Mouse (Mus musculus) heart, postnatal 0 days (tissue): ENCODE data around the gene Iqcg. TPM values are rescaled to one million over a fixed set of nuclear protein-coding genes. Genes with fewer than 3 reads are reported as not detected.

Experiments
- ATAC-seq: fragments of 200-750 bp; cut with Nextera tagmentation; 2 replicates; pipeline ENCODE4 v1.8.0; 2017; ENCODE audit warnings: low read depth, moderate number of reproducible peaks, moderate library complexity; ENCODE audit not compliant: insufficient read depth
- DNase-seq: peaks from one replicate; pipeline ENCODE4 v3.0.0-alpha.2; 2016; ENCODE audit warnings: low spot score
- H3K27ac ChIP-seq: fragments of 300-500 bp; sonication (generic); 2 replicates; pipeline ENCODE4 v1.5.1; 2014; ENCODE audit warnings: low read depth, mild to moderate bottlenecking
- H3K27me3 ChIP-seq: fragments of 300-500 bp; sonication (generic); 2 replicates; pipeline ENCODE4 v1.6.1; 2014; ENCODE audit warnings: low read length, mixed read lengths; ENCODE audit not compliant: control insufficient read depth, insufficient read depth
- H3K36me3 ChIP-seq: fragments of 300-500 bp; sonication (generic); replicated peaks from 2 replicates; pipeline ENCODE4 v1.6.1; 2014; ENCODE audit warnings: low read length, mixed read lengths; ENCODE audit not compliant: control insufficient read depth, insufficient read depth
- H3K4me1 ChIP-seq: fragments of 300-500 bp; sonication (generic); 2 replicates; pipeline ENCODE4 v1.6.1; 2014; ENCODE audit warnings: antibody characterized with exemption; ENCODE audit not compliant: control insufficient read depth, insufficient read depth
- H3K4me2 ChIP-seq: fragments of 300-500 bp; sonication (generic); 2 replicates; pipeline ENCODE4 v1.6.1; 2014; ENCODE audit warnings: low read depth, mild to moderate bottlenecking, low read length, moderate library complexity
- H3K4me3 ChIP-seq: fragments of 300-500 bp; sonication (generic); 2 replicates; pipeline ENCODE4 v1.5.1; 2014; ENCODE audit warnings: low read depth, low read length
- H3K9ac ChIP-seq: fragments of 300-500 bp; sonication (generic); replicated peaks from 2 replicates; pipeline ENCODE4 v1.6.1; 2014; ENCODE audit warnings: low read depth, low read length, mixed read lengths
- H3K9me3 ChIP-seq: fragments of 300-500 bp; sonication (generic); replicated peaks from 2 replicates; pipeline ENCODE4 v1.6.1; 2016; ENCODE audit warnings: low read length; ENCODE audit not compliant: control insufficient read depth
- CTCF ChIP-seq: IDR thresholded peaks from 2 replicates; pipeline ENCODE4 v1.5.1; 2016; ENCODE audit warnings: antibody characterized with exemption, control low read depth, low read depth
- EP300 ChIP-seq: IDR thresholded peaks from 2 replicates; pipeline ENCODE4 v1.6.1; 2016; ENCODE audit warnings: antibody characterized with exemption, low read depth
- WGBS: fragments of 180-500 bp; shearing (Covaris S2); extraction: QIAGEN DNeasy Blood & Tissue Kit; methylation state at CpG from one replicate; pipeline ENCODE4 v1.1.7; 2014; 5-methylcytosine and 5-hydroxymethylcytosine counted together
- polyA plus RNA-seq: library from polyadenylated mRNA; unstranded; fragments of >200 nt; fragmentation: Nextera tagmentation; extraction: Ambion mirVana; gene quantifications from 2 replicates; pipeline ENCODE4 v1.2.1, GENCODE M21; 2015
- total RNA-seq: library from RNA; depleted of rRNA; stranded (reverse); fragments of >200 nt; gene quantifications from 2 replicates; pipeline ENCODE4 v1.2.3, GENCODE M21; 2014; ENCODE audit warnings: low replicate concordance; rRNA removed

Gene Iqcg
- total RNA-seq, result 0.23 TPM in 1 of 2 replicates, not detected in the other
- 0.83 and 1.4 TPM in 2 replicates for polyA plus RNA-seq

DNA sequence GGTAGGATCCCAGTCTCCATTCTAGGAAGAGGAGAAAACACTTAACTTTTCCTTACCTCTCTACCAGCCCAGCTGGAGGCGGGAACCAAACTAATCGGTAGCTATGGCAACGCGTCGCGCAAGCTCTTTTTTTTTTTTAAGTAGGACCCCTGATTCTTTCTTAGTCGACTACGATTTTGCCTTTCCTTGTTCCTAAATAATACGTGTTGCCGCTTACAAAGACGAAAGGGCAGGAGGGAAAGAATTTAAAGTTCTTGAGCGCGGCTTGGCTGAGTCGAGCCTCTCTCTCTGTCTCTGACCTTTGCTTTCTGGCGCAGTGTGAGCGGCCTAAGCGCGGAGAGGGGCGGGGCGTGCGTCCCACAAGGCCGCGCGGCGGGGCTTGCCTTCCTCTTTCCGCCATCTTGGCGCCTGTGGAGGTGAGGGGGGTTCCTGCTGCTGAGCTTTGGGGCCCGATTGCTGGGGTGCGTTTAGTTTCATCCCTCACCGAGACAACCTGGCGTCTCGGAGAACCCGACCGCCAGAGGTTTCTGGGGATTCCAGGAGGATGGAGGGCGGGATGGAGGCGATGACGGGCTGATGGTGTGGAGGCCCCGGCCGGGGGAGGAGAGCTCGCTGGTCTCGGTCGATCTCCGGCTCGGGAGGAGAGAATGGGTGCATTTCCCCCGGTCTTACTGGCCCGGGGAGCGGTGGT is at the start of gene Iqcg, which contains the start of gene Rpl35a:
Gene Iqcg (minus strand): TSS at position 124 of the 691 bp plus-strand sequence.
Gene Rpl35a (plus strand): TSS at position 359 of the 691 bp plus-strand sequence.
- Histone ChIP-seq H3K9me3 (no peaks in the 10 kb centered on the region), H3K4me2 (peak within 1 kb of the TSS; percentile 78), H3K4me1 (peaks cover 9% of the 10 kb centered on the region), H3K4me3 (peak within 1 kb of the TSS; percentile 91), H3K27ac (peak within 1 kb of the TSS; percentile 91), H3K9ac (peak within 1 kb of the TSS; percentile 93), H3K27me3 (no peaks in the 10 kb centered on the region), H3K36me3 (peaks cover 31% of the 10 kb centered on the region)
- DNase-seq, result peak; percentile 94
- TF ChIP-seq EP300 (peak; percentile 93), CTCF (no peak)
- under 1% methylated on average over 46 of the region's 47 CpGs for whole genome bisulfite sequencing
- peak; percentile 93 for ATAC-seq

DNA sequence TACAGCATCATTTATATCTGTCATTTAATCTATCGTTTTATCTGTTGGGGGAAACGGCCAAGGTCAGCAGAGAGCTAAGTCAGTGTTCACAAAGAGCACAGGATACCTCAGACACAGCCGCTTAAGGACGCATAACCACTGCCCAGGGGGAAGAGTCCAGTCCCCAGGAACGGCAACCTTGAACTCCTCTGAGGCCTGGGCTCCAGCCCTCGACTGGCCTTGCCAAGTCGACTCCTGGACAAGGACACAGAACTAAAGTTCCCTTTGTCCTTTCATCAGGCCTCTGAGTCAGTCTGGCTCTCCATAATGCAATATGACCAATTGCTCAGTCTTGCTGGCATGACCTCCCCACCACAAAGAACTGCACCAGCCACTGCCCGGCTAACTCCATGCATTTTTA is 29.6 kb upstream of the Iqcg start:
- TF ChIP-seq EP300, result no peak
- TF ChIP-seq CTCF, result no peak
- H3K36me3 ChIP-seq, result peaks cover 23% of the 10 kb centered on the region; the same call in 1 of the 2 replicates
- DNase-seq (no peak), ATAC-seq (no peak)
- H3K4me3 ChIP-seq, result no peak overlapping the region
- H3K4me1 ChIP-seq, result no peaks in the 10 kb centered on the region
- no peaks in the 10 kb centered on the region for H3K9me3 ChIP-seq
- H3K4me2 ChIP-seq, result no peak overlapping the region
- no peak overlapping the region for H3K27ac ChIP-seq
- 72% methylated on average over 8 of the region's 8 CpGs for WGBS
- H3K9ac ChIP-seq, result no peak overlapping the region
- H3K27me3 ChIP-seq, result no peaks in the 10 kb centered on the region

DNA sequence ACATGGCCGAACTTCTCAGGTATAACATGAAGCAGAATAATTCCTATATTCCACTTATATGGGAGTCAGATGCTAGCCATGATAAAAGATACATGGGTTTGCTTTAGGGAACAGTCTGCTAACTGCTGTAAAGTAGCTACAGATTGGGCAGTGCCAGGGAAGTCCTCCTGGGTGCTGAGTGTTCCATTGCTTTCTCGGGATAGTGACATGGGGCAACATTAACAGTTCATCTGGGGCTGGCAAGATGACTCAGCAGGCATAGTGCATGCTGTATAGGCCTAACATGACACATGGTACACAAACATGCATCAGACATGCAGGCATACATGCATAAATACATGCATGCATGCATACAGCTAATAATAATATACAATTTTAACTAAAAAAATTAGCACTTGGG is 28.0 kb upstream of the Iqcg start:
- ATAC-seq, result no peak

DNA sequence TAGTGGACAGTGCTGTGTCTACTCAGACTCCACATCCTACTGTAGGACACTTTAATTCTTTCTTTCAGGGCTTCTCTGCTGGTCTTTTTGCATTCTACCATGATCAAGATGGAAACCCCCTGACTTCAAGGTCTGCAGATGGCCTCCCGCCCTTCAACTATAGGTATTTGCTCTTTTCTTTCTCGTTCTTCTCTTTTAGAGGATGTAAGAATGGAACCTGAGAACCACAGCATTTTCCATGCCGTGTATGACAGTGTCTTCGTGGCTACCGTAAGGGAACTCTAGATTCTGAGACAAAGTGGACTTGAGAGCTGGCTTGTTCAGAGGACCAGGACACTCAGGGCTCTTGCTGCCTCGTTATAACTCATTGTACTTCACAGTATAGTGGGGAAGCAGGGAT is 26.9 kb upstream of the Iqcg start:
- TF ChIP-seq CTCF (no peak), EP300 (no peak)
- ATAC-seq, result no peak
- H3K4me1 ChIP-seq, result no peaks in the 10 kb centered on the region
- no peaks in the 10 kb centered on the region for H3K27me3 ChIP-seq
- no peaks in the 10 kb centered on the region for H3K9me3 ChIP-seq
- no peak overlapping the region for H3K9ac ChIP-seq
- 85% methylated on average over 6 of the region's 6 CpGs for WGBS
- no peak overlapping the region for H3K4me3 ChIP-seq
- 0 out of 2 replicates have a peak, but pooled peaks cover 13% of the 10 kb centered on the region for H3K36me3 ChIP-seq
- no peak overlapping the region for H3K4me2 ChIP-seq
- no peak for DNase-seq
- H3K27ac ChIP-seq, result no peak overlapping the region

More for the DNA sequence above, 28.0 kb upstream of the Iqcg start:
- no peak overlapping the region for H3K27ac ChIP-seq
- H3K27me3 ChIP-seq, result no peaks in the 10 kb centered on the region
- H3K9me3 ChIP-seq, result no peaks in the 10 kb centered on the region
- no peak overlapping the region for H3K4me2 ChIP-seq
- TF ChIP-seq CTCF (no peak), EP300 (no peak)
- 77% methylated on average over 2 of the region's 2 CpGs for WGBS
- DNase-seq, result no peak
- 0 out of 2 replicates have a peak, but pooled peaks cover 16% of the 10 kb centered on the region for H3K36me3 ChIP-seq
- no peaks in the 10 kb centered on the region for H3K4me1 ChIP-seq
- H3K9ac ChIP-seq, result no peak overlapping the region
- H3K4me3 ChIP-seq, result no peak overlapping the region

DNA sequence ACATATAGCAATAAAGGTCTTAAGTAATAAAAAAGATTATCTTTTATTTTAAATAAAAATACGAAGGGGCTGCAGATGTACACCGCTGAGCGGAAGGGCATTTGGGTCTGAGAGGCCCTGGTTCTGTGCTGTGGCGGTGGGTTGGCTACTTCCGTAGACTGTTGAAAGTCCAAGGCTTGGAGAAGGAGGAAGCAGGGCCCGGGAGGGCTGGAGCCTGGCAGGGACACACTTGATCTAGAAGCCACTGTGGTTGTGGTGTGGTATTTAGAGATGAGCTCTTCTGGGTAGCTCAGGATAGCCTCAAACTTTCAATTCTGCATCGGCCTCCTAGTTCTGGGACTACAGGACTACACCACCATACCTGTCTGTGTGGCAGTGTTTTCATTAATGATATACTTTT is 24.0 kb upstream of the Iqcg start:
- ATAC-seq (no peak), DNase-seq (no peak)
- Histone ChIP-seq H3K27me3 (no peaks in the 10 kb centered on the region), H3K9ac (no peak overlapping the region), H3K4me1 (no peaks in the 10 kb centered on the region), H3K4me3 (no peak overlapping the region), H3K9me3 (no peaks in the 10 kb centered on the region), H3K27ac (no peak overlapping the region), H3K36me3 (0 out of 2 replicates have a peak, but pooled peaks cover 15% of the 10 kb centered on the region), H3K4me2 (no peak overlapping the region)
- TF ChIP-seq EP300 (no peak), CTCF (no peak)
- 93% methylated on average over 7 of the region's 7 CpGs for WGBS
